Mouse (Mus musculus) Muller cell, postnatal 12 days (primary cell): ENCODE measurements at regions not wholly inside any gene's neighbourhood (a gene's known extent, or its start where the extent isn't known, plus 50 kb on each side); places are given as distances from the start of the nearest gene placed in this dataset.

Experiments used
- DNase-seq: peaks from one replicate; pipeline ENCODE4 v3.0.0-alpha.2; 2015; ENCODE audit errors: inconsistent ontology term

DNA sequence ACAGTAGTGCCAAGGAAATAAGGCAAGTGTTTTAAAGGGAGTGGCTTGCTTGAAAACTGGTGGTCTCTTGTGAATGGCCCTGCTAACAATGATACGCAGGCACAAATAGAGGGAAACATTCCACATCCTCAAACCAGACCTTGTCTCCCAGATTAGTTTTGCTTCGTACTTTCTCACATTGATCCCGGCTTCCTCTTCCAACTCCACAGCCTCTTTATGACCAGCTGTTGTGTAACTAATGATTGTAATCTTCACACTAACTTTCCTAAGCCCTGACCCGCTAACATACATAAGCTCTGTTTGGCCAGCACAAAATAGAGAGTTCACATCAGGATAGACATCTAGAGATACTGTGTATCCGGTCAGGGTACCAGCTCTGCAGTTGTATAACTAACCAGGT lies 116.3 kb upstream of the Arhgap28 start:
- no peak for DNase-seq

- no peak for DNase-seq
Observed at GRCm38 (mm10) chr17:68120744-68121143, 116.8 kb upstream of the Arhgap28 start.

GRCm38 (mm10) chr17:68134373-68134772 lies 130.5 kb upstream of the Arhgap28 start:
- no peak for DNase-seq

- DNase-seq, result no peak
Observed at GRCm38 (mm10) chr17:68135436-68135835, 131.5 kb upstream of the Arhgap28 start.

GRCm38 (mm10) chr17:68143307-68143706 lies 130.3 kb upstream of the L3mbtl4 start:
- no peak for DNase-seq

DNA sequence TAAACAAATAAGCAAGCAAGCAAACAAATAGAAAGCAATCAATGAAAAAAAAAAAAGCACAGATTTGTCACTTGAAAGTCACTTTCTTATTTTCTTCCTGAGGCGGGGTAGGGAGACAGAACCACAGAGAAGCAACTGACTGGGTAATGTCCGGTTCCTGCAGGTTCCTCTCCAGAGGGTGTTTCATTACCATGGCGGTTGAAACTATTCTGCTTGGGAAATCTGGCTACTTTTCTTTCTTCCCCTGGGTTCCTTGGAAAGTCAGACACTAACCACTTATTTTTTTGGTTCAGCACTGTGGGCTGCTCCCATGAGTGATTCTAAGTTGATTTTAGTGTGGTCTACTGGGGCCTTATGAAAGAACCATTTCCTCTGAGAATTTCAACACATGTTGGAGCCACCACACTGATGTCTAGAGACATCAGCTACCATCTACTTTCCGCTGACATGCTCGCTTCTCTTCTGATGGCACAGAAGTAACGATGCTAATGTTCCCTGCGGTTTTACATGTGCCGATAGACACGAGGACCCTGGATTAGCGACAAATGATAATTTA lies 124.3 kb upstream of the L3mbtl4 start:
- DNase-seq, result no peak

GRCm38 (mm10) chr17:68152438-68153120 lies 121.0 kb upstream of the L3mbtl4 start:
- DNase-seq, result no peak

- no peak for DNase-seq
Observed at GRCm38 (mm10) chr17:68154879-68155278, 118.7 kb upstream of the L3mbtl4 start.

GRCm38 (mm10) chr17:68158172-68158651 lies 115.4 kb upstream of the L3mbtl4 start:
- peak; percentile 48 for DNase-seq

- peak; percentile 63 for DNase-seq
Observed at GRCm38 (mm10) chr17:68161107-68161506, 112.5 kb upstream of the L3mbtl4 start.

- DNase-seq, result peak; percentile 96
Observed at GRCm38 (mm10) chr17:68163545-68163944, 110.1 kb upstream of the L3mbtl4 start.

DNA sequence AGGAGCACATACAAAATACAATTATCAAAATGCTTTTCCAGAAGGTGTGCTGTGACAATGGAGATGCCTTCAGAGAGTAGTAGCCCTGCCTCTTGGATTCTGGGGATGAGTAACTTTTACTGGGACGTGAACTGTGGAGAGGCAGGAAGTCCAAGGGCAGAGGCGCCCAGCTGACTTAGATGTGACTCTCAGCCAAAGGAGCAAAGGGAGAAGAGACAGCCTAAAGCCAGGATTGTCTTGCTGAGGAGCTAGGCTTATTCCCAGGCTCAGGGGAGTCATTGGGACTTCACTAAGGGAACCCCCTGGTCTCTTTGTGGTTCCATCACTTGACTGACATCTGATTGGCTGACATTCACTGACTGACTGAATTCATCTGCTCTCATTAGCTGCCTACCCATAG lies 108.9 kb upstream of the L3mbtl4 start:
- DNase-seq, result no peak

- peak; percentile 55 for DNase-seq
Observed at GRCm38 (mm10) chr17:68165171-68165825, 108.3 kb upstream of the L3mbtl4 start.

GRCm38 (mm10) chr17:68166397-68166796 lies 107.2 kb upstream of the L3mbtl4 start:
- DNase-seq, result peak; percentile 40

DNA sequence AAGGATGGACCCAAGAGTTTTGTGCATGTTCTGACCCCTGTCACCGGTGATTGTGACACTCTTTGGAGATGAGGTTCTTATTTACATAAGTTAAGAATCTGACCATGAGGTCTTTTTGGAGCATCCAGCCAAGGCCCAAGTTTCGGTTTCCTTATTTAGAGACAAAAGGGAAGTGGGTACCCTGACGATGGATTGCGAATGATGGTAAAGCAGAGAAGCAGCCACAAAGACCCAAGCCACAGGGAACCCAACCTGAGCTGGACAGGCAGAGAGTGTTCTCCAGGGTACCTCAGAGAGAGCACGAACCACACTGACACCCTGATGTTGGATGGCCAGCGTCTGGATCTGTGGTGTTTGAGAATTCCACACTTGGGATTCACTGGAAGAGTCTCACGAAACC lies 100.8 kb upstream of the L3mbtl4 start:
- DNase-seq, result no peak

DNA sequence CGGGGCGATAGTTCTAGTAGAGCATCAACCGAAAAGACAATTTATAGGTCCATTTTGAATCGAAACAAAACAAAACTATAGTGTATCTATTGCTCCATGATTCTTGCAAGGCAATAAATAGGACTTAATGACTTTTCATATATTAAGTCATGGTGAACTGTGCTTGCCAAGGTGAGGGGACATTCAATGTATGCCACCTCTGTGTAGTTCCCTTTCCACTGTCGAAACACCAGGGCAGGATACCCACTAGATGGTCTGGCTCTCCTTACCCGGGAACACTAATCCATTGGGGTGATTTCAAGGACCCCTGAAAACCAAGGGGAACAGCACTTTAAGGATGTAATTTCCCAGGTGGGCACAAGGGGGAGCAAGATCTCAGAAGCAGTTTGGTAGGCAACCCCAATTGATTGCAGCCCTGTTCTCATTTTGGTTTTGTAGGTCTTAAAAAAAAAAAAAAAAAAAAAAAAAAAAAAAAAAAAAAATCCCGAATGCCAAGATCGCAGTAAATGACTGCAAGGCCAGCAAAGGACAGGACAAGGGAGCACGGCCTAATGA lies 96.9 kb upstream of the L3mbtl4 start:
- peak; percentile 39 for DNase-seq

DNA sequence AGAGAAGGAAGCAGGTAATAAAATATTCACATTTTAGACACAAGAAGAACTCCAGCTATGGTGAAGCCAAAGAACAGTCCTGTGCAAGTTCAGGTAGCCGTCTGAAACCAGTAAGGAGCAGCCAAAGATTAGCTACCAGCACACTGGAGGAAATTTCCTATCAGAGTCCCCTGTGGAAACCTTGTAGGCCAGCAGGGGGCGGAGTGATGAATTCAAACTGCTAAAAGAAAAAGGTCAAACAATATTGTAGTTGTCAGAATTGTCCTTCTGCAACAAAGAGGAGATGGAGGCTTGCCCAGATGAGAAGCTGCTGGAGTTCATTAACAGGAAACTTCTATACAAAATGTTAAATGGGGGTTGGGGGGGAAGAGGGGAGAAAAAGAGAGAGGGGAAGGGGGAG lies 95.8 kb upstream of the L3mbtl4 start:
- DNase-seq, result peak; percentile 27

GRCm38 (mm10) chr17:68185385-68185784 lies 88.2 kb upstream of the L3mbtl4 start:
- DNase-seq, result no peak

GRCm38 (mm10) chr17:68189888-68190287 lies 83.7 kb upstream of the L3mbtl4 start:
- DNase-seq, result no peak

DNA sequence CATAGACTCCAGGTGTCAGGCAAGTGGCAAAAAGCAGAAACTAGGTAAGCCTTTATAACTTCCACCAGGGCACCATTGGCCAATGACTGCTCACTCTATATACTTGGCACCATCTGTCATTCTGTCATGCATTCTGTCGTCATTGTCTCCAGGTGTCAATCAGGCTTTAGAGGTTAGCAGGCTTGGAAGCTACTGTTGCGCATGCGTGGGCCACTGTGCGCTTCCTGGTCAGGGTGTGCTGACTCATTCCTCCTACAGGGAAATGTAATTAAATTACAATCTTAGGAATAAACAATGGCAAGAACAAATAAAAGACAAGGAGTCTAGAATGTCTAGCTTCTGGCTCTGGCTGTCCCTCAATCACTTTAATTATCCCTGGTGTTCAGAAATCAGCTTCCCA lies 68.1 kb upstream of the L3mbtl4 start:
- no peak for DNase-seq

DNA sequence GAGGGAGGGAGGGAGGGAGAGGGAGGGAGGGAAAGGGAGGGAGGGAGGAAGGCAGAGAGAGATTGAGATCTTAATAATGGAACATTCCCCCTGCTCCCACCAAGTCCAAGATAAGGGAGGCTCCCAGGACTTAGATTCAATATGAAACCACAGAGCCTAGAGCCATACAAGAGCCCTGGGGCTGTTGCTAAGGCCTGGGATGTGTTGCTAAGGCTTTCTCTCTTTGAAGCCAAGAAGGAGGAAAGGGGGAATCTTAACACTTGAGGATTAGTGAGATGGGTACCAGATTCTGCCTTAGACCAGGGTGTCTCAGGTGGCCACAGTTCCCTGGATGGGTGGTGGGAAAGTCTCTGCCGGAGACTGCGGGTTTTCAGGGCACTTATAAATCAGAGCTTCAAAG lies 64.8 kb upstream of the L3mbtl4 start:
- DNase-seq, result no peak

DNA sequence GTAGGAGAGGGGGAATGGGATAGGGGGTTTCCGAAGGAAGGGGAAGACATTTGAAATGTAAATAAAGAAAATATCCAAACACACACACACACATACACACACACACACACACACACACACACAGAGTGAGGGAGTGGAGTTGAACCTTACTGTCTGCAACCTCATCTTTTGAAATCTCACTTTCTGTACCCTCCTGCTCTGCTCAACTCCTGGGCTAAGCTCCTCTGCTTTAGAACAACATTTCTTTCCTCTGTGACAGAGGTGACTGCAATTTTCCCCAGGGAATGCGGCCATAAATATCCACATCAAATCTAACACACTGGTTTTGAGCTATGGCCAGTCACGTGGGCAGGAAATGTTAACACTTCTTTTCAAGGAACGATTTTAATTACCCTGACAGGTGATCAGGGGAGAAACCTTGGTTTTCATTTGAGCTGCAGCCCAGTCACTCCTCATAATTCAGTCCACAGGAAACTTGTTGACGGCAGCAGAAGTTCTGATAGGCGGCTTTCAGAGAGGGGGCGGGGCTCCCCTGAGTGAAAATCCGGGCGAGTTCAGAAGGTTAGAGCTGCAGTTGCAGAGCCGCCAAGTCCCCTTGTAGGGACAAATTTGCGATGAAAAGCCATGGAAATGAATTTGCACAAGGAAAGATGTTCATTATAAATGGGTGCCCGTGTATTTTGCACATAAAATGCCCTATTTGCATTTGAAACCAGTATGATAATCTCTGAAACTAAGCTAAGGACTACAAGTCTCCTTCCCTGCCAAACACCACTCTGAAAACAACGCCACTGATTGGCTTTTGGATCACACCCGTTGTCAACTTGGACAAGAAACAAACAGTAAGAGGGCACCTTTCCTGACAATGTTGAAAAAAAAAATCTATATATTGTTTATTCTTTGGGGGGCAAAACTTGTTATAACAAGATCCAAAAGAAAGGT lies 63.0 kb upstream of the L3mbtl4 start:
- peak; percentile 64 for DNase-seq
